Mouse (Mus musculus) lung, adult 2 months (tissue): ENCODE results near the gene Gm49661. TPM values are rescaled to one million over a fixed set of nuclear protein-coding genes. Genes with fewer than 3 reads are reported as not detected.

ENCODE experiments used
- DNase-seq: peaks from one replicate; pipeline ENCODE4 v3.0.0; 2022
- H3K4me1 ChIP-seq: fragments of 200-500 bp; 2 replicates; pipeline ENCODE4 v1.6.1; 2011; ENCODE audit warnings: low read length; ENCODE audit not compliant: control insufficient read depth, insufficient read depth
- H3K4me3 ChIP-seq: fragments of 200-500 bp; replicated peaks from 2 replicates; pipeline ENCODE3; 2011; ENCODE audit warnings: low read depth, mild to moderate bottlenecking, control low read depth, low read length; ENCODE audit errors: extremely low read depth
- CTCF ChIP-seq: fragments of 200-500 bp; IDR thresholded peaks from 2 replicates; pipeline ENCODE4 v1.5.1; 2011; ENCODE audit warnings: mild to moderate bottlenecking, low read length, control low read depth; ENCODE audit not compliant: insufficient read depth
- POLR2A ChIP-seq: fragments of 200-500 bp; IDR thresholded peaks from 2 replicates; pipeline ENCODE4 v1.6.1; 2011; ENCODE audit warnings: low read depth, mild to moderate bottlenecking, control low read depth, low read length, borderline replicate concordance; ENCODE audit errors: extremely low read depth
- WGBS: fragments of 180-500 bp; shearing (Covaris S2); methylation state at CpG from one replicate; pipeline ENCODE4 v1.1.7; 2018; 5-methylcytosine and 5-hydroxymethylcytosine counted together
- polyA plus RNA-seq: library from polyadenylated mRNA; depleted of rRNA; stranded (reverse); fragments of >200 nt; gene quantifications from 2 replicates; pipeline ENCODE4 v1.2.3, GENCODE M21; 2012

Gene Gm49661
- polyA plus RNA-seq, 1 experiment = not detected

- peaks cover 49% of the 10 kb centered on the region for H3K4me1 ChIP-seq
- DNase-seq = peak; percentile 88
- TF ChIP-seq POLR2A = peak; percentile 67; the same call in 1 of the 2 replicates
- TF ChIP-seq CTCF = no peak
- WGBS = 1% methylated on average over 53 of the region's 53 CpGs
- peak overlapping the region; percentile 52 for H3K4me3 ChIP-seq
Observed at GRCm38 (mm10) chr8:84985684-84986378, 16.6 kb upstream of the Gm49661 start.

GRCm38 (mm10) chr8:84985049-84985683, 15.9 kb upstream of the Gm49661 start:
- no peak for DNase-seq
- WGBS = under 1% methylated on average over 23 of the region's 23 CpGs
- peaks cover 55% of the 10 kb centered on the region for H3K4me1 ChIP-seq
- peak overlapping the region; percentile 52 for H3K4me3 ChIP-seq
- TF ChIP-seq POLR2A (no peak), CTCF (no peak)

GRCm38 (mm10) chr8:84984294-84985048, 15.2 kb upstream of the Gm49661 start:
- DNase-seq = peak; percentile 72
- no peak overlapping the region for H3K4me3 ChIP-seq
- TF ChIP-seq CTCF = no peak
- TF ChIP-seq POLR2A = no peak; the same call in 1 of the 2 replicates
- 5% methylated on average over 16 of the region's 16 CpGs for WGBS
- H3K4me1 ChIP-seq = peaks cover 53% of the 10 kb centered on the region

GRCm38 (mm10) chr8:84982499-84983011, 13.3 kb upstream of the Gm49661 start:
- Histone ChIP-seq H3K4me1 (peaks cover 52% of the 10 kb centered on the region), H3K4me3 (no peak overlapping the region)
- TF ChIP-seq POLR2A (no peak), CTCF (no peak)
- DNase-seq = no peak
- WGBS = 45% methylated on average over 3 of the region's 3 CpGs

GRCm38 (mm10) chr8:84981644-84982498, 12.6 kb upstream of the Gm49661 start:
- Histone ChIP-seq H3K4me1 (peaks cover 52% of the 10 kb centered on the region), H3K4me3 (no peak overlapping the region)
- TF ChIP-seq CTCF (no peak), POLR2A (no peak)
- peak; percentile 58 for DNase-seq
- WGBS = 52% methylated on average over 15 of the region's 15 CpGs

GRCm38 (mm10) chr8:84980622-84981358, 11.6 kb upstream of the Gm49661 start:
- Histone ChIP-seq H3K4me1 (peaks cover 51% of the 10 kb centered on the region), H3K4me3 (no peak overlapping the region)
- peak; percentile 80 for DNase-seq
- TF ChIP-seq CTCF = no peak
- peak; percentile 25; the same call in 1 of the 2 replicates for TF ChIP-seq POLR2A
- WGBS = 24% methylated on average over 11 of the region's 11 CpGs

GRCm38 (mm10) chr8:84979599-84980421, 10.6 kb upstream of the Gm49661 start:
- 1% methylated on average over 33 of the region's 42 CpGs for WGBS
- peak; percentile 88 for DNase-seq
- peaks cover 49% of the 10 kb centered on the region for H3K4me1 ChIP-seq
- H3K4me3 ChIP-seq = peak overlapping the region; percentile 60
- TF ChIP-seq POLR2A (peak; percentile 52; the same call in 1 of the 2 replicates), CTCF (no peak)

- WGBS = under 1% methylated on average over 63 of the region's 63 CpGs
- Histone ChIP-seq H3K4me1 (peaks cover 36% of the 10 kb centered on the region), H3K4me3 (peak within 1 kb of the TSS; percentile 71)
- peak; percentile 98 for DNase-seq
- TF ChIP-seq POLR2A (peak; percentile 100), CTCF (no peak)
Observed at GRCm38 (mm10) chr8:84978248-84978940, 9.2 kb upstream of the Gm49661 start, which contains the start of gene Junb. Junb (minus strand) TSS chr8:84978718.
